Mouse (Mus musculus): Measurements from ENCODE around the gene Spry1. TPM values are rescaled to one million over a fixed set of nuclear protein-coding genes. Genes with fewer than 3 reads are reported as not detected.

The Spry1 gene
- polyA plus RNA-seq, 1 experiment from 2014 or later: 20.0 TPM

- Histone ChIP-seq H3K36me3 (peaks cover 28% of the 10 kb centered on the region; the same call in 1 of the 2 replicates), H3K27ac (0 out of 2 replicates have a peak overlapping the region, but pooled peaks have one; percentile 23), H3K9ac (no peak overlapping the region), H3K4me1 (peaks cover 33% of the 10 kb centered on the region), H3K4me3 (peak overlapping the region; percentile 82), H3K9me3 (no peaks in the 10 kb centered on the region), H3K27me3 (no peaks in the 10 kb centered on the region), H3K4me2 (peak overlapping the region; percentile 67)
- 0 out of 2 replicates have a peak, but pooled peaks have one; percentile 37 for ATAC-seq (ENCODE audit: insufficient number of reproducible peaks, low FRiP score, low TSS enrichment, low read depth)
- 60% methylated on average over 21 of the region's 21 CpGs for WGBS
Measured at GRCm38 (mm10) chr3:37642681-37643214, 3.0 kb downstream of the Spry1 start.

DNA sequence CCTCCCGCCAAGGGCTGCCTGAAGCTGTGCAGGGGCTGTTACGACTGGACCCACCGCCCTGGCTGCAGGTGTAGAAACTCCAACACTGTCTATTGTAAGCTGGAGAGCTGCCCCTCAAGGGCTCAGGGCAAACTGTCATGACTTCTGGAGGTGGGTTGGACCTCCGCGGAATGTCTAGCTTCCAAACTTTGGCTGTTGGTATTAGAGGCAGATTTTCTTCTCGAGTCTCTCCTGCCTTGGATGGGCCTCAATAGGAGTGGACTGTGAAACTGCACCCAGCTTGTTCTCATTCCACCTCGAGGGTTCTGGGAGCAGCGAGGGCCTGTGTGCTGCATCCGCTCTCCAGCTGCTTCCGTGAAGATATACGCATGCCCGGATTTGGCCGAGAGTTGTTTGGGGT, 3.7 kb downstream of the Spry1 start:
- H3K9ac ChIP-seq: no peak overlapping the region
- WGBS: 68% methylated on average over 13 of the region's 13 CpGs

DNA sequence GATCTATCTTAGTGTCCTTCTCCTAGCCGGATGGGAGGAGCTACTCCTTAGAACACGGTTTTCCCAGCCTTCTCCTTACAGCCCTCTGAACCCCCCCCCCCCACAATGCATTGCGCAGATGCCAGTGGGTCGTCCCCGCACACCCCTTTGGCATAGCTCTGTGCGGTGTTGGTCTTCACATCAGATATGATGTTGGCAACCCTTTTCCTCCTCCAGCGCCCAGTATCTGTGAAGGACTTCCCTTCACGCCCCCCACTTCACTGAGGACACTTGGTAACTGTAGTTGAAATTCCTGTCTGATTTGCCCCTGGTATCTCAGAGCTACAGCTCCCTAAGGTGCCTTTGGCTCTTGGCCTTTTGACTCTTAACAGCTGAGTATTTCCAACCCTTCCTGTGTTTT, 4.2 kb downstream of the Spry1 start:
- H3K4me3 ChIP-seq: no peak overlapping the region; the same call in 1 of the 2 replicates

More for the DNA sequence above, 3.7 kb downstream of the Spry1 start:
- Histone ChIP-seq H3K27me3 (no peaks in the 10 kb centered on the region), H3K9me3 (no peaks in the 10 kb centered on the region), H3K36me3 (peaks cover 28% of the 10 kb centered on the region; the same call in 1 of the 2 replicates), H3K27ac (no peak overlapping the region), H3K4me2 (peak overlapping the region; percentile 67), H3K4me1 (peaks cover 33% of the 10 kb centered on the region), H3K4me3 (peak overlapping the region; percentile 82)
- no peak for ATAC-seq (ENCODE audit: insufficient number of reproducible peaks, low FRiP score, low TSS enrichment, low read depth)

DNA sequence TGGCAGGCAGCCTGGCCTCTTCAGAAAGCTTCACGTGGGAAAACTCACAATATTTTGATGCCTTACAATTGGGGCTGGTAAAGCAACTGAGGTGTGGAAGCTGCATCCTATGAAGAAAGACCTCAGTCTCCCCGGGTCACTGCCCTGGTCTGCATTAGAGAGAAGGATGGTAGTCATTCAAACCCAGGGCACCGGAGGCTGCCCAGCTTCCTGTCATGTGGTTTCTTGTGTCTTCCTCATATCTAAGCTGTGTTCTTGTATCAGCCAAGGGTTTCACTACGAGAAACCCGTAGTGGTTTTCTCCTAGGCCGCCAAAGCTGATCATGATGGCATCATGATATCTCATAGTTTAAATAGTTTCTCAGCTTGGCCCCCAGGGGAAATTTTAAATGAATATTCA, 5.3 kb downstream of the Spry1 start:
- no peaks in the 10 kb centered on the region for H3K27me3 ChIP-seq
- peaks cover 34% of the 10 kb centered on the region; the same call in 1 of the 2 replicates for H3K36me3 ChIP-seq
- 74% methylated on average over 6 of the region's 6 CpGs for WGBS
- ATAC-seq (ENCODE audit: insufficient number of reproducible peaks, low FRiP score, low TSS enrichment, low read depth): no peak
- peaks cover 28% of the 10 kb centered on the region for H3K4me1 ChIP-seq
- H3K4me3 ChIP-seq: no peak overlapping the region
- H3K27ac ChIP-seq: no peak overlapping the region
- no peaks in the 10 kb centered on the region for H3K9me3 ChIP-seq
- H3K9ac ChIP-seq: no peak overlapping the region
- no peak overlapping the region for H3K4me2 ChIP-seq

More for the DNA sequence above, 4.2 kb downstream of the Spry1 start:
- no peaks in the 10 kb centered on the region for H3K27me3 ChIP-seq
- H3K9me3 ChIP-seq: no peaks in the 10 kb centered on the region
- peaks cover 33% of the 10 kb centered on the region; the same call in 1 of the 2 replicates for H3K36me3 ChIP-seq
- H3K27ac ChIP-seq: no peak overlapping the region
- no peak for ATAC-seq (ENCODE audit: insufficient number of reproducible peaks, low FRiP score, low TSS enrichment, low read depth)
- H3K4me1 ChIP-seq: peaks cover 33% of the 10 kb centered on the region
- 70% methylated on average over 8 of the region's 8 CpGs for WGBS
- H3K4me2 ChIP-seq: 0 out of 2 replicates have a peak overlapping the region, but pooled peaks have one; percentile 67
- no peak overlapping the region for H3K9ac ChIP-seq

GRCm38 (mm10) chr3:37646221-37646620, 6.5 kb downstream of the Spry1 start:
- no peaks in the 10 kb centered on the region for H3K27me3 ChIP-seq
- no peak overlapping the region for H3K9ac ChIP-seq
- no peak for ATAC-seq (ENCODE audit: insufficient number of reproducible peaks, low FRiP score, low TSS enrichment, low read depth)
- H3K36me3 ChIP-seq: peaks cover 38% of the 10 kb centered on the region; the same call in 1 of the 2 replicates
- no peak overlapping the region for H3K27ac ChIP-seq
- no peak overlapping the region for H3K4me2 ChIP-seq
- H3K4me1 ChIP-seq: peaks cover 28% of the 10 kb centered on the region
- H3K9me3 ChIP-seq: no peaks in the 10 kb centered on the region
- 88% methylated on average over 9 of the region's 9 CpGs for WGBS
- H3K4me3 ChIP-seq: no peak overlapping the region

DNA sequence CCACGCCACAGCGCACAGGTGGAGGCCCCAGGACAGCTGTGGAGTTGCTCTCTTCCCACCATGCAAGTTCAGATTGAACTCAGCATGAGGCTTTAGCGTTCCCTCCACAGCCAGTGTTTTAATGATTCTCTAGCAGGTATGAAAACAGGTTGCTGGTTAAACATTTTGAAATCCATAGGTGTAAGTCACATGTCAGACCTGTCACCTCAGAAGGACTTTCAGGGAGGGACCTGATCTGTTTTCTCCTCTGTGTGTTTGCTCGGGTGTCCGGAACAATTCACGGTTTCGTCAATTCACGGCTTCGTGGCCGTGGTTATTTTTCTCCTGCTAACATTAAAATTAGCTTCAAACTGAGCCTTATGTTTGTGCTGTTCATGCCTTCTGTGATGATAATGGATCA, 7.5 kb downstream of the Spry1 start:
- ATAC-seq (ENCODE audit: insufficient number of reproducible peaks, low FRiP score, low TSS enrichment, low read depth): no peak
- Histone ChIP-seq H3K27ac (no peak overlapping the region), H3K36me3 (peaks cover 38% of the 10 kb centered on the region; the same call in 1 of the 2 replicates), H3K9ac (no peak overlapping the region), H3K4me2 (no peak overlapping the region), H3K4me1 (peaks cover 27% of the 10 kb centered on the region), H3K4me3 (no peak overlapping the region), H3K9me3 (no peaks in the 10 kb centered on the region), H3K27me3 (no peaks in the 10 kb centered on the region)
- WGBS: 79% methylated on average over 10 of the region's 10 CpGs

GRCm38 (mm10) chr3:37648244-37648643, 8.5 kb downstream of the Spry1 start:
- no peak overlapping the region for H3K4me3 ChIP-seq
- WGBS: 65% methylated on average over 13 of the region's 13 CpGs
- H3K4me2 ChIP-seq: no peak overlapping the region
- H3K27me3 ChIP-seq: no peaks in the 10 kb centered on the region
- H3K36me3 ChIP-seq: peaks cover 29% of the 10 kb centered on the region; the same call in 1 of the 2 replicates
- no peaks in the 10 kb centered on the region for H3K9me3 ChIP-seq
- no peak overlapping the region for H3K27ac ChIP-seq
- H3K9ac ChIP-seq: no peak overlapping the region
- H3K4me1 ChIP-seq: peaks cover 17% of the 10 kb centered on the region
- ATAC-seq (ENCODE audit: insufficient number of reproducible peaks, low FRiP score, low TSS enrichment, low read depth): no peak

DNA sequence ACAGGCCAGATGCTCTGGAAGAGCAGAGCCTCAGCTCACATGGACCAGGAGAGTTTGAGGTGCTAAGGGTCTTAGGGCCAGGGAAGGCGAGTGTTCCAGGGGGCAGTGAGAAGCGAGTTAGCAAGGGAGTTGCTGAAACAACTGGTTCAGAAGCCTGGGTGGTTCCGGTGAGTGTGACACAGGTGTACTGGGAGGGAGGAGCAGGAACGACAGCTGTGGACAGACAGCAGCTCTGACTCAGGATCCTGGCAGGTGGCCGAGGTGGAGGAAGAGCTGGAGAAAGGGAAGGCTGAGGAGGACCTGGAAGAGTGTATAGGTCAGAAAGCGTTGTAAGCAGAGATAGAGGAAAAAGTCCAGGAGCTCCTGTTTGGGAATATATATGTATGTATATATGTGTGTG, 9.5 kb downstream of the Spry1 start:
- no peak overlapping the region for H3K4me2 ChIP-seq
- no peaks in the 10 kb centered on the region for H3K27me3 ChIP-seq
- no peak overlapping the region for H3K27ac ChIP-seq
- no peak for ATAC-seq (ENCODE audit: insufficient number of reproducible peaks, low FRiP score, low TSS enrichment, low read depth)
- H3K4me3 ChIP-seq: no peak overlapping the region
- no peaks in the 10 kb centered on the region for H3K9me3 ChIP-seq
- WGBS: 71% methylated on average over 6 of the region's 6 CpGs
- peaks cover 17% of the 10 kb centered on the region for H3K4me1 ChIP-seq
- H3K9ac ChIP-seq: no peak overlapping the region
- peaks cover 23% of the 10 kb centered on the region; the same call in 1 of the 2 replicates for H3K36me3 ChIP-seq

DNA sequence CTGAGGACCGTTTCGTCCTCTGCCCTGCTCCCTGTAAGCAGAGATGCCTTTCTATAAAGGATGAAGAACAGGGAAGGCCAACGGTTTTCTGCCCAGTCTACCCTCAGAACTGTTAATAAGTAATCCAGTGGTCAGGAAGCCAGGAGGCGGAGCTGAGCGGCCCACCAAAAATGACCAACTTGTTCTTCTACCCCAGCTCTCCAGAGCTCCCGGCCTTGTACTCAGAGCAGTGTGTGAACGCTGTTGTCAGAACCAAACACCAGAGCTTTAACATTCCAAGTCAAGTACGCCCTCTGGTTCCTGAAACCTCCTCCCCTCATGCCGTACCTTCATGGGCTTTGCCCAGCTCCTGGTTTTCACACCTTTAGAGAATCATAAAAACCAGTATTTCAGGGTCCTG, 12.8 kb downstream of the Spry1 start:
- 0 out of 2 replicates have a peak, but pooled peaks cover 3% of the 10 kb centered on the region for H3K27me3 ChIP-seq
- 79% methylated on average over 9 of the region's 9 CpGs for WGBS
- H3K4me3 ChIP-seq: no peak overlapping the region
- H3K9ac ChIP-seq: no peak overlapping the region
- no peaks in the 10 kb centered on the region for H3K9me3 ChIP-seq
- H3K4me2 ChIP-seq: no peak overlapping the region
- H3K27ac ChIP-seq: no peak overlapping the region
- H3K4me1 ChIP-seq: peaks cover 28% of the 10 kb centered on the region
- 0 out of 2 replicates have a peak, but pooled peaks cover 10% of the 10 kb centered on the region for H3K36me3 ChIP-seq
- no peak for ATAC-seq (ENCODE audit: insufficient number of reproducible peaks, low FRiP score, low TSS enrichment, low read depth)

DNA sequence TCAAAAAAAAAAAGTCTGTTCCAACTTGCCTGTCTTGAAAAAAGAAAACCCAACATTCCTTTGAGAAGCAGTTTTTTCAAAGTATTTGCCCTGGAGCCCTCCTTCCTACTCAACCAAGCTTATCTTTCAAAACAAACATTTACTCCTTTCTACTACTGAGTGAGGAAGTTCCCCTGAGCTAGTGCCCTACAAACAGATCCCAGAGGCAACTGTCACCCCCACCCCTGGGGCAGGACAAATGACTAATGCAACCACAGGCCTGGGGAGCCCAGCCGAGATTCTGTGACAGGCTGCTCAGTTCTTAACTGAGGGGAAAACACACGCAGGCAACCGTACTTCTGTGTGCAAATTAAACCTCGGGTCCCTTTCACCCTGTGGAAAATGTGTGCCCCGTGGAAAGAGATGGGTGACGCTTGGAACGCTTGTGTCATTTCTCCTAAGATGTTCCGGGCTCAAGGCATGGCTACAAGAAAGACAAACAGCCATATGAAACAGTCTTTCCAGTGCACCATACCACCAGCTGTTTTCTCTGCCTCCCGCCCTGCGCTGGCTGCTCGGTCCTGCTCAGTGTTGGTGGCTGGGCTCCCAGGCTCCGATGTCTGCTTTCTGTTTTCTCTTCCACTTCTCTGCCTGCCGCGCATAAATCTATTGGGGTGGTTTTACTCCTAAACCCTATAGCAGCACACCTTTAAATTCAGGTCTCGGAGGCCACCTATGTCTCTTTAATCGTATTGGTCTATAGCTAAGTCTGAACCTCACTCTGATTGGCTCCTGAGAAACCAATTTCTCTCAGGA, 14.4 kb downstream of the Spry1 start:
- Histone ChIP-seq H3K27me3 (0 out of 2 replicates have a peak, but pooled peaks cover 3% of the 10 kb centered on the region), H3K36me3 (0 out of 2 replicates have a peak, but pooled peaks cover 5% of the 10 kb centered on the region), H3K4me1 (peaks cover 28% of the 10 kb centered on the region), H3K9ac (no peak overlapping the region), H3K9me3 (no peaks in the 10 kb centered on the region), H3K4me3 (peak overlapping the region; percentile 32), H3K4me2 (peak overlapping the region; percentile 42), H3K27ac (peak overlapping the region; percentile 76)
- WGBS: 6% methylated on average over 16 of the region's 16 CpGs
- ATAC-seq (ENCODE audit: insufficient number of reproducible peaks, low FRiP score, low TSS enrichment, low read depth): 0 out of 2 replicates have a peak, but pooled peaks have one; percentile 52

DNA sequence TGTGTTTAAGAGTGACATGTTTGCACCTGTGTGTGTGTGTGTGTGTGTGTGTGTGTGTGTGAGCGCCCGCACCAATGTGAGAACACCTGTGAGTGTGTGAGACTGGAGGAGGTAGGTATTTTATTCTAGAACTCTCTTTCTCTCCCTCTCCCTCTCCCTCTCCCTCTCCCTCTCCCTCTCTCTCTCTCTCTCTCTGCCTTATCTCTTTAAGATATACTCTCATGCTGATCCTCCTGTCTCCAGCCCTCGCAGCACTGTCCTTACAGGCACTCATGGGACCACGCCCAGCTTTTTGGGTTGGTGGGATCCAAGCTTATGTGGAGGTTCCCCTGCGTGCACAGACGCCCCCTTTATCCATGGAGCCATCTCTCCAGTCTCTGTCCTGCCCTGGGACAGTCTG, 15.0 kb downstream of the Spry1 start:
- Histone ChIP-seq H3K4me1 (peaks cover 28% of the 10 kb centered on the region), H3K4me2 (peak overlapping the region; percentile 42), H3K4me3 (peak overlapping the region; percentile 32), H3K9me3 (no peaks in the 10 kb centered on the region), H3K27me3 (0 out of 2 replicates have a peak, but pooled peaks cover 3% of the 10 kb centered on the region), H3K27ac (peak overlapping the region; percentile 76; the same call in 1 of the 2 replicates), H3K9ac (no peak overlapping the region), H3K36me3 (0 out of 2 replicates have a peak, but pooled peaks cover 5% of the 10 kb centered on the region)
- 0 out of 2 replicates have a peak, but pooled peaks have one; percentile 1 for ATAC-seq (ENCODE audit: insufficient number of reproducible peaks, low FRiP score, low TSS enrichment, low read depth)
- 65% methylated on average over 6 of the region's 6 CpGs for WGBS
